Mouse (Mus musculus) MEL (cell line): ENCODE results near the gene Pttg1. TPM values are rescaled to one million over a fixed set of nuclear protein-coding genes. Genes with fewer than 3 reads are reported as not detected.

Source experiments
- DNase-seq: peaks from one replicate; pipeline ENCODE4 v3.0.0; 2011; ENCODE audit warnings: low read depth, low spot score
- H3K27ac ChIP-seq: 2 replicates; pipeline ENCODE4 v1.5.1; 2012; ENCODE audit warnings: low read depth, mild to moderate bottlenecking, control low read depth, low read length, moderate library complexity; ENCODE audit not compliant: control insufficient read depth
- H3K27me3 ChIP-seq, 2 experiments: fragments of 150-350 bp in 1 of 2; sonication (generic) in 1 of 2; 2 replicates each; pipeline ENCODE4 v1.6.1; 2012; ENCODE audit warnings: low read length in 2 of 2, mild to moderate bottlenecking in 2 of 2, improper control_type of control experiment in 1 of 2, moderate library complexity in 1 of 2; ENCODE audit not compliant: insufficient read depth in 2 of 2, control insufficient read depth in 1 of 2
- H3K36me3 ChIP-seq, 2 experiments: 2 replicates each; pipeline ENCODE4 v1.6.1; 2012 to 2014; ENCODE audit warnings: low read length in 2 of 2, improper control_type of control experiment in 1 of 2, inconsistent platforms in 1 of 2, mild to moderate bottlenecking in 1 of 2; ENCODE audit not compliant: insufficient read depth in 2 of 2, control insufficient read depth in 1 of 2
- H3K4me1 ChIP-seq, 2 experiments: fragments of 150-350 bp in 1 of 2; sonication (generic) in 1 of 2; 2 replicates each; pipeline ENCODE4 v1.6.1; 2012; ENCODE audit warnings: low read length in 2 of 2, improper control_type of control experiment in 1 of 2, mild to moderate bottlenecking in 1 of 2; ENCODE audit not compliant: insufficient read depth in 2 of 2, control insufficient read depth in 1 of 2
- H3K4me3 ChIP-seq, 2 experiments: fragments of 150-350 bp in 1 of 2; sonication (generic) in 1 of 2; 2 replicates each; pipeline ENCODE4 v1.5.1; 2012; ENCODE audit warnings: low read depth in 2 of 2, low read length in 2 of 2, mild to moderate bottlenecking in 2 of 2, moderate library complexity in 2 of 2, control low read depth in 1 of 2, improper control_type of control experiment in 1 of 2; ENCODE audit not compliant: control insufficient read depth in 1 of 2, insufficient read depth in 1 of 2
- H3K79me2 ChIP-seq: 2 replicates; pipeline ENCODE4 v1.6.1; 2012; ENCODE audit warnings: mild to moderate bottlenecking, low read length, moderate library complexity; ENCODE audit not compliant: control insufficient read depth, poor library complexity, insufficient read depth
- H3K9ac ChIP-seq: 2 replicates; pipeline ENCODE4 v1.6.1; 2012; ENCODE audit warnings: low read depth, mild to moderate bottlenecking, control low read depth, low read length, moderate library complexity; ENCODE audit not compliant: control insufficient read depth, poor library complexity, severe bottlenecking
- H3K9me3 ChIP-seq: fragments of 150-350 bp; sonication (generic); replicated peaks from 2 replicates; pipeline ENCODE4 v1.6.1; 2012; ENCODE audit warnings: mild to moderate bottlenecking, low read length, improper control_type of control experiment, moderate library complexity; ENCODE audit not compliant: insufficient read depth
- CHD1 ChIP-seq: IDR thresholded peaks from 2 replicates; pipeline ENCODE4 v1.6.1; 2012; ENCODE audit warnings: low read depth, mild to moderate bottlenecking, inconsistent platforms, low read length, improper control_type of control experiment
- CTCF ChIP-seq, 3 experiments: IDR thresholded peaks in 2 of 3; conservative IDR thresholded peaks in 1 of 3; 2 replicates each; pipeline ENCODE4 v1.5.1; 2011 to 2012; ENCODE audit warnings: low read length in 3 of 3, low read depth in 2 of 3, mild to moderate bottlenecking in 2 of 3, improper control_type of control experiment in 1 of 3, inconsistent platforms in 1 of 3, mixed read lengths in 1 of 3, moderate library complexity in 1 of 3; ENCODE audit not compliant: control insufficient read depth in 1 of 3, insufficient read depth in 1 of 3, poor library complexity in 1 of 3, severe bottlenecking in 1 of 3
- E2F4 ChIP-seq: IDR thresholded peaks from 2 replicates; pipeline ENCODE4 v1.6.1; 2011; ENCODE audit warnings: low read depth, low read length, improper control_type of control experiment, borderline replicate concordance
- ELF1 ChIP-seq: IDR thresholded peaks from 2 replicates; pipeline ENCODE4 v1.6.1; 2014; ENCODE audit warnings: low read depth, mild to moderate bottlenecking, inconsistent platforms, low read length, improper control_type of control experiment, moderate library complexity
- EP300 ChIP-seq, 2 experiments: IDR thresholded peaks; 2 replicates each; pipeline ENCODE4 v1.6.1; 2011; ENCODE audit warnings: improper control_type of control experiment in 2 of 2, low read length in 2 of 2, low read depth in 1 of 2, mild to moderate bottlenecking in 1 of 2
- GATA1 ChIP-seq: IDR thresholded peaks from 2 replicates; pipeline ENCODE4 v1.6.1; 2011; ENCODE audit warnings: low read depth, low read length, improper control_type of control experiment
- HCFC1 ChIP-seq: IDR thresholded peaks from 2 replicates; pipeline ENCODE4 v1.6.1; 2012; ENCODE audit warnings: low read depth, mild to moderate bottlenecking, inconsistent platforms, low read length, improper control_type of control experiment, moderate library complexity
- JUND ChIP-seq: IDR thresholded peaks from 2 replicates; pipeline ENCODE4 v1.6.1; 2011; ENCODE audit warnings: low read depth, mild to moderate bottlenecking, improper control_type of control experiment, low read length
- MAFK ChIP-seq: IDR thresholded peaks from 2 replicates; pipeline ENCODE4 v1.6.1; 2011; ENCODE audit warnings: low read depth, mild to moderate bottlenecking, low read length, improper control_type of control experiment, borderline replicate concordance
- MAX ChIP-seq: IDR thresholded peaks from 2 replicates; pipeline ENCODE4 v1.6.1; 2011; ENCODE audit warnings: low read length, improper control_type of control experiment
- MEF2A ChIP-seq: IDR thresholded peaks from 2 replicates; pipeline ENCODE4 v1.6.1; 2014; ENCODE audit warnings: low read depth, mild to moderate bottlenecking, inconsistent platforms, low read length, improper control_type of control experiment; ENCODE audit not compliant: poor library complexity, insufficient replicate concordance, severe bottlenecking; ENCODE audit errors: extremely low read depth
- MXI1 ChIP-seq: IDR thresholded peaks from 2 replicates; pipeline ENCODE4 v1.6.1; 2011; ENCODE audit warnings: mild to moderate bottlenecking, low read depth, low read length, improper control_type of control experiment
- MYB ChIP-seq: IDR thresholded peaks from 2 replicates; pipeline ENCODE4 v1.6.1; 2011; ENCODE audit warnings: mild to moderate bottlenecking, low read depth, low read length, improper control_type of control experiment
- NRF1 ChIP-seq: IDR thresholded peaks from 2 replicates; pipeline ENCODE4 v1.6.1; 2014; ENCODE audit warnings: low read depth, mild to moderate bottlenecking, inconsistent platforms, low read length, improper control_type of control experiment, moderate library complexity; ENCODE audit not compliant: poor library complexity, insufficient read depth, severe bottlenecking
- POLR2A ChIP-seq, 2 experiments: IDR thresholded peaks; 2 replicates each; pipeline ENCODE4 v1.6.1; 2011 to 2012; ENCODE audit warnings: low read length in 2 of 2, mild to moderate bottlenecking in 2 of 2, control low read depth in 1 of 2, improper control_type of control experiment in 1 of 2, low read depth in 1 of 2, moderate library complexity in 1 of 2; ENCODE audit not compliant: control insufficient read depth in 1 of 2, insufficient read depth in 1 of 2, poor library complexity in 1 of 2
- POLR2AphosphoS2 ChIP-seq: IDR thresholded peaks from 2 replicates; pipeline ENCODE4 v1.6.1; 2011; ENCODE audit warnings: low read length, improper control_type of control experiment
- POLR2AphosphoS5 ChIP-seq: IDR thresholded peaks from 2 replicates; pipeline ENCODE4 v1.6.1; 2012; ENCODE audit warnings: low read depth, borderline replicate concordance, mild to moderate bottlenecking, inconsistent platforms, low read length, moderate library complexity, mixed read lengths
- SIN3A ChIP-seq: IDR thresholded peaks from 2 replicates; pipeline ENCODE4 v1.6.1; 2012; ENCODE audit warnings: low read length, improper control_type of control experiment, inconsistent platforms
- TAL1 ChIP-seq: IDR thresholded peaks from 2 replicates; pipeline ENCODE4 v1.6.1; 2012; ENCODE audit warnings: mild to moderate bottlenecking, inconsistent platforms, low read length, moderate library complexity, mixed read lengths
- TBP ChIP-seq: IDR thresholded peaks from 2 replicates; pipeline ENCODE4 v1.8.0; 2011; ENCODE audit warnings: low read depth, low read length, improper control_type of control experiment
- UBTF ChIP-seq: IDR thresholded peaks from 2 replicates; pipeline ENCODE4 v1.6.1; 2012; ENCODE audit warnings: low read depth, mild to moderate bottlenecking, inconsistent platforms, low read length, improper control_type of control experiment, moderate library complexity, borderline replicate concordance; ENCODE audit not compliant: insufficient read depth
- ZKSCAN1 ChIP-seq: IDR thresholded peaks from 2 replicates; pipeline ENCODE4 v1.6.1; 2012; ENCODE audit warnings: low read depth, mild to moderate bottlenecking, inconsistent platforms, low read length, improper control_type of control experiment, moderate library complexity
- ZNF384 ChIP-seq: IDR thresholded peaks from 2 replicates; pipeline ENCODE4 v1.6.1; 2012; ENCODE audit warnings: low read depth, mild to moderate bottlenecking, inconsistent platforms, low read length, improper control_type of control experiment
- polyA plus RNA-seq, 2 experiments: library from polyadenylated mRNA; stranded (reverse) in 1 of 2; unstranded in 1 of 2; fragments of >175 nt in 1 of 2; fragments of >200 nt in 1 of 2; gene quantifications; 2 replicates each; pipeline versions ENCODE4 v1.2.1 to v1.2.4; 2012; ENCODE audit warnings: low replicate concordance in 2 of 2, low read depth in 1 of 2; ENCODE audit not compliant: insufficient read length in 2 of 2, insufficient read depth in 1 of 2, missing spikeins in 1 of 2
- total RNA-seq: library from RNA; depleted of rRNA; stranded (reverse); fragments of 300-350 nt; gene quantifications from 2 replicates; pipeline ENCODE4 v1.2.3, GENCODE M21; 2012

The Pttg1 gene
- total and polyA plus RNA-seq, 3 experiments, result 73.6 to 140 TPM; not detected in 1

DNA sequence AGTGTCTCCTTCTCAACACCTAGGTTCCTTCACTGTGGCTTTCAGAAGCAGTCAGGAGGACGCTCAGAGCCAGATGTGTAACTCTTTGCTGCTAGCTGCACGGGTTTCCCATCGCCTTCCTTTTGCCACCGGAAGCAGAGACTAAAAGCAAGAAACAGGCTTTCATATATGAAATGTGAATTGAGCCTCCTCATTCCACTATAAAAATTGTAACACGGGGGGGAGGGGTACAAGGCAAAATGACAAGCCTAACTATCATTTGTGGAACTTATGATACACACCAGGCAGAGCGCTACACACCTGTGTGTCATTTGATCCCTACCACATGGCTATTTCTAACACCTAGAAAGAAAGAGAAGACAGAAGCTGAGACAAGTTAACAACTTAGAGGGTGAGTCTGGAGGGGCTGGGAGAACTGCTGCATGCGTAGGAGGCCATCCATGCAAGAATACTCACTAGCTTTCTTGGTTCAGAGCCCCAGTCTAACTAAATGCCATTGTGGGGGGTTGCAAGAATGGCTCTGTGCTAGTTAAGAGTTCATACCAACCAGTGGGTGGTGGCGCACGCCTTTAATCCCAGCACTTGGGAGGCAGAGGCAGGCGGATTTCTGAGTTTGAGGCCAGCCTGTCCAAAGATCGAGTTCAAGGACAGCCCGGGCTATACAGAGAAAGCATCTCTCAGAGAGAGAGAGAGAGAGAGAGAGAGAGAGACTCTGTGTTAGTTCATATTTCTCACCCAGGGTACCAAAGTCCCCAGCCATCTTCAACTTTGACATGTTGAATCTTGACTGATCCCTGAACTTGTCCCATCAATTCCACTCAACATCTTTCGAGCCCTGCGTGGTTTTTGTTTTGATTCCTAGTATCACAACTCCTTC, 38.8 kb downstream of the Pttg1 start:
- no peak for DNase-seq
- Histone ChIP-seq H3K27me3 (no peaks in the 10 kb centered on the region; a peak in 1 of 4 replicates), H3K36me3 (no peaks in the 10 kb centered on the region), H3K9ac (no peak overlapping the region), H3K9me3 (no peaks in the 10 kb centered on the region), H3K27ac (no peak overlapping the region), H3K4me3 (no peak overlapping the region), H3K79me2 (no peaks in the 10 kb centered on the region), H3K4me1 (no peaks in the 10 kb centered on the region)
- no peak for TF ChIP-seq CTCF (IDR thresholded peaks at IDR 0.05 in 2 of 3, conservative IDR thresholded peaks at IDR 0.05 in 1 of 3; ENCODE audit: control insufficient read depth in 1 of 3, insufficient read depth in 1 of 3, low read depth in 2 of 3, low read length in 3 of 3, poor library complexity in 1 of 3, severe bottlenecking in 1 of 3)
- TF ChIP-seq POLR2A (IDR thresholded peaks at IDR 0.05; ENCODE audit: control insufficient read depth in 1 of 2, insufficient read depth in 1 of 2, low read depth in 1 of 2, low read length in 2 of 2, poor library complexity in 1 of 2), result no peak
- TF ChIP-seq E2F4, result no peak
- TF ChIP-seq CHD1, result no peak
- no peak for TF ChIP-seq UBTF
- no peak for TF ChIP-seq SIN3A
- TF ChIP-seq POLR2AphosphoS2, result no peak
- no peak for TF ChIP-seq TBP
- TF ChIP-seq MEF2A, result no peak
- TF ChIP-seq MAFK, result no peak
- TF ChIP-seq JUND, result no peak
- no peak for TF ChIP-seq ELF1
- TF ChIP-seq MXI1, result no peak
- TF ChIP-seq ZKSCAN1, result no peak
- TF ChIP-seq GATA1, result no peak
- no peak for TF ChIP-seq TAL1
- TF ChIP-seq NRF1, result no peak
- no peak for TF ChIP-seq POLR2AphosphoS5
- no peak for TF ChIP-seq MYB
- no peak for TF ChIP-seq MAX

DNA sequence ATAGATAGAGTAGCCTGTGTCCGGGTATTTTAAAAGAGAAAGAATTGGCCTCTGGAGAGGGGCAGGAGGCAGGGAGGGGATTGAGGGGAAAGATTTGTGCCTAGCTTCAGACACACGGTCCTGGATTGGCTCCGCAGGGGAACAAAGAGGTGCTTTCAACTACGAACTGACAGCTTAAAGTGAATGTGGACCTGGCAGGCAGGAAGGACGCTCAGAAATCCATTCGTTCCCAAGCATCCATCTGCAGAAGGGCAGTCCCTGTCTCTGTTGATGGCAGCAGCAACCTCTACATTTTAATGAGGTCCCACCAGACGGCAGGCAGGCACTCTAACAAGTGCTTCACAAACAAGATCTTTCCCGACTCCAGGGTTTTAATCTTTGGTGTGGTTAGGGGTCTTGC, 40.3 kb downstream of the Pttg1 start:
- no peaks in the 10 kb centered on the region for H3K4me1 ChIP-seq
- no peak overlapping the region for H3K4me3 ChIP-seq
- DNase-seq, result no peak

More for the DNA sequence above, 40.3 kb downstream of the Pttg1 start:
- no peak for TF ChIP-seq TBP
- TF ChIP-seq EP300 (IDR thresholded peaks at IDR 0.05; ENCODE audit: low read depth in 1 of 2, low read length in 2 of 2), result no peak
- no peak for TF ChIP-seq ZNF384
- TF ChIP-seq HCFC1, result no peak
- Histone ChIP-seq H3K9me3 (no peaks in the 10 kb centered on the region), H3K79me2 (no peaks in the 10 kb centered on the region), H3K9ac (no peak overlapping the region), H3K36me3 (no peaks in the 10 kb centered on the region), H3K27ac (no peak overlapping the region), H3K27me3 (no peaks in the 10 kb centered on the region; a peak in 1 of 4 replicates)
